Mouse (Mus musculus) forebrain, embryonic 14.5 days (tissue): ENCODE data around the gene Txndc5. TPM values are rescaled to one million over a fixed set of nuclear protein-coding genes. Genes with fewer than 3 reads are reported as not detected.

ENCODE experiments used
- ATAC-seq: fragments of 200-750 bp; cut with Nextera tagmentation; 2 replicates; pipeline ENCODE4 v1.8.0; 2017; ENCODE audit warnings: mild to moderate bottlenecking, moderate library complexity
- DNase-seq: peaks from one replicate; pipeline ENCODE4 v3.0.0-alpha.2; 2015; ENCODE audit warnings: low spot score
- H3K27ac ChIP-seq: fragments of 300-500 bp; sonication (generic); 2 replicates; pipeline ENCODE4 v1.5.1; 2014; ENCODE audit warnings: low read depth, mild to moderate bottlenecking, control low read depth, low read length, moderate library complexity
- H3K27me3 ChIP-seq: fragments of 300-500 bp; sonication (generic); replicated peaks from 2 replicates; pipeline ENCODE4 v1.6.1; 2014; ENCODE audit warnings: low read length, control low read depth, mixed read lengths; ENCODE audit not compliant: control insufficient read depth, insufficient read depth
- H3K36me3 ChIP-seq: fragments of 300-500 bp; sonication (generic); 2 replicates; pipeline ENCODE4 v1.6.1; 2014; ENCODE audit warnings: low read length, control low read depth; ENCODE audit not compliant: control insufficient read depth, insufficient read depth
- H3K4me1 ChIP-seq: fragments of 300-500 bp; sonication (generic); 2 replicates; pipeline ENCODE4 v1.6.1; 2014; ENCODE audit warnings: antibody characterized with exemption, low read length, control low read depth; ENCODE audit not compliant: control insufficient read depth, insufficient read depth
- H3K4me2 ChIP-seq: fragments of 300-500 bp; sonication (generic); 2 replicates; pipeline ENCODE4 v1.6.1; 2014; ENCODE audit warnings: mild to moderate bottlenecking, control low read depth, low read length
- H3K4me3 ChIP-seq: fragments of 300-500 bp; sonication (generic); 2 replicates; pipeline ENCODE4 v1.5.1; 2014; ENCODE audit warnings: low read depth, low read length, control low read depth
- H3K9ac ChIP-seq: fragments of 300-500 bp; sonication (generic); 2 replicates; pipeline ENCODE4 v1.6.1; 2014; ENCODE audit warnings: mild to moderate bottlenecking, low read length, control low read depth, moderate library complexity
- H3K9me3 ChIP-seq: fragments of 300-500 bp; sonication (generic); replicated peaks from 2 replicates; pipeline ENCODE4 v1.6.1; 2016; ENCODE audit warnings: low read length, control low read depth, mixed read lengths; ENCODE audit not compliant: control insufficient read depth
- WGBS: fragments of 180-500 bp; shearing (Covaris S2); extraction: QIAGEN DNeasy Blood & Tissue Kit; methylation state at CpG from one replicate; pipeline ENCODE4 v1.1.7; 2014; 5-methylcytosine and 5-hydroxymethylcytosine counted together
- polyA plus RNA-seq: library from polyadenylated mRNA; unstranded; fragments of >200 nt; fragmentation: Nextera tagmentation; extraction: Ambion mirVana; gene quantifications from 2 replicates; pipeline ENCODE4 v1.2.1, GENCODE M21; 2014

Txndc5 gene
- polyA plus RNA-seq, 1 experiment from 2014 or later, result 69.4 TPM

GRCm38 (mm10) chr13:38463410-38463809 lies 65.2 kb downstream of the Txndc5 start:
- no peak for ATAC-seq
- Histone ChIP-seq H3K9ac (no peak overlapping the region), H3K27me3 (no peaks in the 10 kb centered on the region), H3K4me3 (no peak overlapping the region), H3K4me1 (no peaks in the 10 kb centered on the region), H3K27ac (no peak overlapping the region), H3K36me3 (no peaks in the 10 kb centered on the region), H3K4me2 (no peak overlapping the region), H3K9me3 (no peaks in the 10 kb centered on the region)
- no peak for DNase-seq
- WGBS, result 80% methylated on average over 1 of the region's 1 CpGs

GRCm38 (mm10) chr13:38451446-38451845 lies 77.2 kb downstream of the Txndc5 start:
- H3K4me3 ChIP-seq, result no peak overlapping the region
- H3K4me2 ChIP-seq, result no peak overlapping the region
- no peaks in the 10 kb centered on the region for H3K36me3 ChIP-seq
- H3K27ac ChIP-seq, result no peak overlapping the region
- no peak overlapping the region for H3K9ac ChIP-seq
- ATAC-seq, result no peak
- no peaks in the 10 kb centered on the region for H3K27me3 ChIP-seq
- H3K4me1 ChIP-seq, result no peaks in the 10 kb centered on the region
- DNase-seq, result no peak
- 78% methylated on average over 5 of the region's 5 CpGs for WGBS
- no peaks in the 10 kb centered on the region for H3K9me3 ChIP-seq

Other genes with a start within 250 kb of the Txndc5 start
- 2.6 and 3.7 TPM in 2 replicates for gene Bmp6, start 183.7 kb downstream of the Txndc5 start, polyA plus RNA-seq
- 21.6 and 24.6 TPM in 2 replicates for gene Bloc1s5, start 106.3 kb upstream of the Txndc5 start, polyA plus RNA-seq
- 104 and 112 TPM in 2 replicates for gene Eef1e1, start 130.2 kb upstream of the Txndc5 start, polyA plus RNA-seq